Mouse (Mus musculus): ENCODE results near the gene Tmem222. TPM values are rescaled to one million over a fixed set of nuclear protein-coding genes. Genes with fewer than 3 reads are reported as not detected.

The Tmem222 gene
- 45.8 and 48.9 TPM in 2 replicates for polyA plus RNA-seq (2012; rRNA removed; ENCODE audit: low replicate concordance)

DNA sequence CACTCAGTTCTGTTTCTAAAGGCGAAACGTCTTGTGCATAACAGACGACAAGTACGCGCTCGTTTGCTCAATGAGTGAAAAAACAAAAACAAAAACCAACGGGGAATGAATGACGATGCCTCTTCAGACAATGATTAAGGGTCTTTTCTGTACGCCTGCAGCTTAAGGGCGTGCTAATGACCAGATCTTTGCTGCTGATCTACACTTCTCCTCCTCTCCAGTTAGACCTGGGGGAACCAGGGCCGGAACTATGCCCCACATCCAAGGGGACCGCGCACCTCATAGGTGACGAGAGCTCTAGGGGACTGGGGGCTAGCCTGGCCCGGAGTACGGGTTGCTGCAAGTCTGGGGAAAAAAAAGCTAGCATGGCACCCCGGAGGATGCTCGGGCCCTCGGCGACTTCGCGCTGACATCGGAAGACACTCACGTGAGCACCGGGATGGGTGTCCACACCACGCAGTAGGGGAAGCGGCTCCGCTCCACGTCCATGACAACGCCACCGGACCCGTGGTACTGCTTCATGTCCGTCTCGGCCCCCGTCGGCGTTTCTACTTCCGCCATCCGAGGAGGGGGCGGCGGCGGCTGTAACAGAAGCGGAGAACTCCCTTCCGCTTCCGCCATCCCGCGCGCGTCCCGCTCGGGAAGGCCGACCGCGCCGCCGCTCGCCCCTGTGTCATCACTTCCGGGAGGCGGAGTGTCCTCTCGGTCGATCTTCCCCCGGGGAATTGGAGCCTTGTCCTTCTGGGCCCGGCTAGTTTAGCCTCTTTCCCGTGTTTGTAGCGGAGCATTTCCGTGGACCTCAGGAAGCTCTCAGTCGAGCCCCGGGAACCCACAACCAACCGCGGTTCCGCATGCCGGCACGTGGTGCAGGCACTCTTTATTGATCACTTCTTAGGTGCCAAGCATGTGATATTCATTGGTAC is at the start of gene Tmem222:
Gene Tmem222, minus strand, starts transcription at position 689 of the 923 bp plus-strand sequence.

DNA sequence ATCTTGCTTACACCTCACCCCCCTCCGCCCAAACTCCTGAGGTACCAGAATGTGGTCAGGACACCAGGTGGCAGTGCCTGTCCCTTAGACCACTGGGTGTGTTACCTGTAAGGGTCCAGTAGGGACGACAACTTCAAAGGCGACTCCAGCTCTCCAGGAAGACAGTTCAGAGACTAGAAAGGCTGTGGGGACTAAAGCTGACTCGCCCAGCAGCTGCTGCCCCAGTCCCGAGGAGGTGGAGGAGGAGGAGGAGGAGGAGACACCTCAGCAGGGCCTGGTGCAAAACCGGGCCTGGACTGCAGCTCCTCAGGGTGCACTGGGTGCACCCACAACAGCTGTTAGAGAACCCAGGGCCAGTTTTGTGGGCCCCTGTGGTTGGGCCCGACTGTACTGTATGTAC is 14.7 kb downstream of the Tmem222 start, which contains the start of gene Sytl1:
Gene Sytl1, minus strand, starts transcription at position 232 of the 400 bp plus-strand sequence.

DNA sequence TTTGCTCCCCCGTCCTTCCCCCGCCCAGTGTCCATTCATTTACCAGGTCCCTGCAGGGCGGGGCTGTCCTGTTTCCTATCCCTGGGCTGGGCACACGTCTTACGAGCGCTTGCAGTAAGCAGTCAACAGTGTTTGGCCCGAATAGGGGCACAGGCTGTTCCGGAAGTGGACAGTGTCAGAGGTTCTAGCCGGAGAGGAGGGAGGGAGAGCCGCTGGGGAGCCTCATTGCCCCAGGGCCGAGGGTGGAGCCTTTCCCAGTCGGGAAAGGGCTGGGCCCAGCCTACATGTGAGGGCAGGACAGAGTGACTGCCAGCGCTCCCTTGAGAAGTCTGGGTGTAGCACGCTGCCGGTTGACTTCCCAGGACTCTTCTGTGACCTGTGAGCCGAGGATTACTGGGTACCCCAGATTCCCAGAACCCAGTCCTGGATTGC is 37.1 kb downstream of the Tmem222 start, which contains the start of gene Map3k6:
Gene Map3k6, plus strand, starts transcription at position 329 of the 432 bp plus-strand sequence.

Other genes starting within 250 kb of the Tmem222 start
- gene Wasf2, start 147.3 kb downstream of the Tmem222 start, polyA plus RNA-seq (2012; rRNA removed; ENCODE audit: low replicate concordance), result 38.1 and 50.0 TPM in 2 replicates
- 0.62 and 2.0 TPM in 2 replicates for gene Cd164l2, start 65.7 kb downstream of the Tmem222 start, polyA plus RNA-seq (2012; rRNA removed; ENCODE audit: low replicate concordance)
- 0.06 and 0.16 TPM in 2 replicates for gene Gpr3, start 65.3 kb downstream of the Tmem222 start, polyA plus RNA-seq (2012; rRNA removed; ENCODE audit: low replicate concordance)
- gene Map3k6, start 37.0 kb downstream of the Tmem222 start, polyA plus RNA-seq (2012; rRNA removed; ENCODE audit: low replicate concordance), result 4.2 and 12.0 TPM in 2 replicates
- 8.8 and 16.1 TPM in 2 replicates for gene Sytl1, start 14.7 kb downstream of the Tmem222 start, polyA plus RNA-seq (2012; rRNA removed; ENCODE audit: low replicate concordance)
- gene Wdtc1, start 75.7 kb upstream of the Tmem222 start, polyA plus RNA-seq (2012; rRNA removed; ENCODE audit: low replicate concordance), result 80.5 and 151 TPM in 2 replicates
- gene Slc9a1, start 91.9 kb upstream of the Tmem222 start, polyA plus RNA-seq (2012; rRNA removed; ENCODE audit: low replicate concordance), result 45.1 and 60.2 TPM in 2 replicates
- 2.8 and 3.9 TPM in 2 replicates for gene Tent5b, start 202.3 kb upstream of the Tmem222 start, polyA plus RNA-seq (2012; rRNA removed; ENCODE audit: low replicate concordance)
- 8.0 and 11.4 TPM in 2 replicates for gene Trnp1, start 220.8 kb upstream of the Tmem222 start, polyA plus RNA-seq (2012; rRNA removed; ENCODE audit: low replicate concordance)
- 77.2 and 86.8 TPM in 2 replicates for gene Kdf1, start 241.2 kb upstream of the Tmem222 start, polyA plus RNA-seq (2012; rRNA removed; ENCODE audit: low replicate concordance)

Measured in duodenum, adult 2 months (tissue).